Mouse (Mus musculus): Measurements from ENCODE around the gene Cracr2a.
"Not testable (repeated sequence)": the region's sequence is repeated elsewhere in the genome, so short reads cannot be mapped to it uniquely, and the experiment has no call there.

The Cracr2a gene

GRCm38 (mm10) chr6:127561231-127562020, at the start of gene Cracr2a:
Gene Cracr2a, plus strand, starts transcription at chr6:127561338.
- DNase-seq (ENCODE audit: low spot score), result peak; percentile 90

GRCm38 (mm10) chr6:127513776-127514175, 47.4 kb upstream of the Cracr2a start:
- DNase-seq (ENCODE audit: low spot score), result not testable (repeated sequence)

DNA sequence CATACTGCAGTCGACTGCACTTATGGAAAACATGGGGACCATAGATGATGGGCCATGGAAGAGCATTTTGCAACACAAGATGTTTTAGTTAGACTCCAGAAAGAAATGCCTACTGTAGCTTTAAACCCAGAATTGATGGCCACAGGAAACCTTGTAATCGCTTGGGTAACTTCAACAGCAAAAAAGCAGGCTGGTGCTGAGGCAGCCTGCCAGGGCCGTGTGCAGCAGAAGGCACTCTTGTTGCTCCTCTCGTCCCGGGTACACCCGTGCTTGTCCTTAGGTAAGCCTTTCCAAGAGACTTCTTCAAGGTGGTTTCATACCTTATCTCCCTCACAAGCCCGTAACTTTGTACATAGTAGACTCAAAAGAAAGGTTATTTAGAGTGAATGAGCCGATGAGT, 40.0 kb upstream of the Cracr2a start:
- no peak for DNase-seq (ENCODE audit: low spot score)

- no peak for DNase-seq (ENCODE audit: low spot score)
These were observed 38.8 kb upstream of the Cracr2a start for GRCm38 (mm10) chr6:127522326-127522725.

GRCm38 (mm10) chr6:127524442-127524841, 36.7 kb upstream of the Cracr2a start:
- peak; percentile 84 for DNase-seq (ENCODE audit: low spot score)

- no peak for DNase-seq (ENCODE audit: low spot score)
These were observed 32.5 kb upstream of the Cracr2a start for GRCm38 (mm10) chr6:127528625-127529024.

DNA sequence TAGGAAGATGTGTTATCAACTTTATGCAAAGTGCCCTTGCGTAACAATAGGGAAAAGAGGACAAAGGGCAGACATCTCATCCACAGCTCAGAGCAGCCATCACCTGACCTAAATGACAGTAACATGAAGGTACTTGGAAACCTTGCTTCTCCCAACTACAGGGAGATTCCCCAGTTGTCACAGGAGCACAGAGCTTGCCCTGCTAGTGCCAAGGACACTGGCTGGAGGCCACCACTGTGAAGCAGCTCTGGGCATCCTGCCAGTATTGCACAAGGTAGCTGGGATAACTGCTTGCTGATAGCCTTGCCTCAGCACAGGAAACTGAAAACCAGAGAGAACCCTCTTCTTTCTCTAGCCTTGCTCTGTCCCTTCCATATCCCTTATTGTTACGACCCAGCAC, 31.7 kb upstream of the Cracr2a start:
- DNase-seq (ENCODE audit: low spot score), result peak; percentile 91

DNA sequence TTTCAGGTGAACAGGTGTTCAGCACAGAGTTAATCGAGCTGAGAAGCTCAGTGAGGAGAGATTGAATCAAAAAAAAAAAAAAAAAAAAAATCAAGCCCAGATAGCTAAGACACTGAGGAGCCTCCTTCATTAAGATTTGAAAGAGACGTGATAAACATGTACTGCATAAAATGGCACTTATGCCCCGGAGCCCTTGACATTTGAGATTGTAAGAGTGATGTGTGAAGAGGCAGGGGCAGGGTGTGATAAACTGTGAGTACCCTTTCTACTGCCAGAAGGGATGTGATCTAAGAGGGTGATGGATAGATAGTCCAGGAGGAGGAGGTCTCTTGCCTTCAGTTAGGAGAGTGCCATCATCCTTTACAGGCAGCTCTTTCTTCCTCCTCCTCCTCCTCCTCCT, 30.9 kb upstream of the Cracr2a start:
- peak; percentile 31 for DNase-seq (ENCODE audit: low spot score)

GRCm38 (mm10) chr6:127531412-127532205, 29.5 kb upstream of the Cracr2a start:
- DNase-seq (ENCODE audit: low spot score), result peak; percentile 39

GRCm38 (mm10) chr6:127532304-127532703, 28.8 kb upstream of the Cracr2a start:
- peak; percentile 7 for DNase-seq (ENCODE audit: low spot score)

GRCm38 (mm10) chr6:127533766-127534165, 27.4 kb upstream of the Cracr2a start:
- DNase-seq (ENCODE audit: low spot score), result peak; percentile 17

DNA sequence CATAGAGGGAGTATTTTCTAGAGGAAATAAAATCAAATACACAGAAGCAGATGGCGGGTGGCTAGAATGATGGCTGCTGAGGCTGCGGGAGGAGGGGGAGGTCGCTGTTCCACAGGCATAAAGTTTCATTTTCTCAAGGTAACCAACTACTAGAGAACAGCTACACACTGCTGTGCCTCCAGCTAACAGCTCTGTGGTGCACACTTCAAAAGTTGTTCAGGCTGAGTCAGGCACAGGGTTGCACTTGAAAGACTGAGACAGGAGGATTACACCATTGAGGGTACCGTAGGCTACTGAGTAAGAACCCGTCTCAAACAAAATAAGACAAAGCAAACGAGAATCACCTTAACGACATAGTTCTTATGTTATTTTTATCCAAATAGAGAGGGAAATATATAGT, 24.1 kb upstream of the Cracr2a start:
- DNase-seq (ENCODE audit: low spot score), result peak; percentile 36

GRCm38 (mm10) chr6:127538118-127538517, 23.0 kb upstream of the Cracr2a start:
- peak; percentile 12 for DNase-seq (ENCODE audit: low spot score)

- DNase-seq (ENCODE audit: low spot score), result peak; percentile 35
These were observed 21.9 kb upstream of the Cracr2a start for GRCm38 (mm10) chr6:127539226-127539625.

DNA sequence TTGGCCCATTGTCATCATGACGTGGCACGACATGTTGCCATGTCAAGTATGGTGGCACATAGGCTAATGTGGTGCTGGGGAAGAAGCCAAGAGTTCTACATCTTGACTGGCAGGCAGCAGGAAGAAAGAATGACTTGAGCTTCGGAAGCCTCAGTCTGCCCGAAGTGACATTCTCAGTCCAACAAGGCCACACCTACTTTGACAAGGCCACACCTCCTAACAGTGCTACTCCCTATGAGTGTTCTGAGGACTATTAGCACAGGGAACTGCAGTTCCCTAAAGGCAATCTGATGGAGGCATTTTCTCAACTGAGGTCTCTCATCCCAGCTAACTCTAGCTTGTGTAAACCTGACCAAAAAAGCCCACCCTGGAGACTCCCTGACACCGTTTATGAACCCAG, 21.5 kb upstream of the Cracr2a start:
- peak; percentile 34 for DNase-seq (ENCODE audit: low spot score)

- peak; percentile 25 for DNase-seq (ENCODE audit: low spot score)
These were observed 20.6 kb upstream of the Cracr2a start for GRCm38 (mm10) chr6:127540517-127540916.

GRCm38 (mm10) chr6:127541617-127542374, 19.3 kb upstream of the Cracr2a start:
- DNase-seq (ENCODE audit: low spot score), result no peak

- DNase-seq (ENCODE audit: low spot score), result peak; percentile 71
These were observed 14.5 kb upstream of the Cracr2a start for GRCm38 (mm10) chr6:127546676-127547075.

- DNase-seq (ENCODE audit: low spot score), result no peak
These were observed 8.2 kb upstream of the Cracr2a start for GRCm38 (mm10) chr6:127552940-127553339.

- no peak for DNase-seq (ENCODE audit: low spot score)
These were observed 5.6 kb upstream of the Cracr2a start for GRCm38 (mm10) chr6:127555553-127555952.

DNA sequence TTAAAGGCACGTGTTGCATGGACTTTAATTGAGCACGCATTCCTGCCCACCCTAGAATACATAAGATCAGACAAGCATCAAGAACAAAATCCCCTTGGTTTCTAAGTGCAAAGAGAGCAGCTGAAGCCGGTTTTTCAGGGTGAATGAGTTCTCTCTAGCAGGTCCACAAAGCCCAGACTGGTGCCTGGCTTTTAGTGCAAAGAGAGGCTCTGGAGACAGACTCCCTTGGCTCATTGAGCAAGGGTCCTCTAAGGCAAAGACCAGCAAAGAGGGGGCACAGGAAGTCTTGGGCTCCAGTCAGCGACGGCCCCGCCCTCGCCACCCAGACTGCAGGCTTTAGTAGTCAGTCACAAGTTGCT, 287 bp upstream of the Cracr2a start:
- no peak for DNase-seq (ENCODE audit: low spot score)

GRCm38 (mm10) chr6:127563511-127563910, 2.4 kb downstream of the Cracr2a start:
- no peak for DNase-seq (ENCODE audit: low spot score)

Measured in testis, postnatal 10 days (tissue).